In the genomic region with DNA sequence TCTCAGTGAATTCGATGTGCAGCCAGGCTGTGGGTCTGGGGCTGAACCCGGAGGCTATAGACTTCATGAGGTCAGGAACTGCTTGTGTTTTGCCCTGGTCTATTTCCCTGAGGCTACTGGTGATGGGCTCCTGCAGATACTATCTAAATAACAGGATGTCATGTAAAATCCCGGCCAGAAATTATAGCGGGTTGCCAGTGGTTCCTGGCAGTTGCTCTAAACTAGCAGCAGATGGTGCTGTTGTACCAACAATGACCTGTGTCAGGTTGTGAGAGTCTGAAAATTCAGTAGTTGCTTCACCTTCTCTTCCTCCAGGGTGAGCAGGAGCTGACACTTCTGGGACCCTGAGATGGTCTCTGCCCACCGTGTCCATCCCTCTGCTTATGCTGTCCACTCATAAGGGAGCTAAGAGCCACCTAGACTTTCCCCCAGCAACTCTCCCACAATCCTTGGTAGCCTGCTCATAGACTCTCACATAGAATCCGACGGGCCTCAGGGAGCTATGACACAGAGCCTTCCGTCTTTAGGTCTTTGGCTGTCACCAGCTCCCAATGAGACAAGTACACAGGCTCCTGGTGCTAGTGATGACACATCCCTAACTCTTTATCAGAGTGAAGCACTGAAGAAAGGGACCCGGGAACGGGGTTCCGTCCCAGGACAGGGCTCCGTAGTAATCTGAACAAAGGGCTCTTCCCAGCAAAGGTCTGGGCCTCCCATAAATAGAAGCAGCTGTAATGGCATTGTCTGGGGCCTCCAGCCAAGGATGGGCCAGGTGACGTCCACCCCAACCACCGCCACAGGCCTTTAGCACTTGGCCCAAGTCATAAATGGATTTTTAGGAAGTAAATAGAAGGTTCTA, we compare ENCODE assay signal across 8 mouse cellular contexts.
A peak's percentile ranks its signal among the peaks of the same experiment; 100 is the strongest.
DNase-seq lines count a peak whose midpoint lies in the region; ATAC-seq and TF ChIP-seq lines count a peak whose summit lies in the region.
"Had no signal": no experiment of that assay in that cellular context is flagged by ENCODE, and none has a peak within 500 bp of the region (broad histone marks: within the 10 kb centered on the region; RNA-seq: fewer than 3 reads in every experiment).

No protein-coding gene starts in this region.

- H3K4me2 ChIP-seq in forebrain, embryonic 15.5 days (replicated peaks): no peak overlapping the region
- H3K4me2 ChIP-seq in lung, postnatal 0 days (replicated peaks; ENCODE audit: low read depth, low read length): no peak overlapping the region
- H3K4me2 ChIP-seq: liver, embryonic 15.5 days had no signal

- H3K4me3 ChIP-seq in forebrain, embryonic 15.5 days: no peak overlapping the region
- no peak overlapping the region for H3K4me3 ChIP-seq in lung, postnatal 0 days (ENCODE audit: low read depth, low read length)
- H3K4me3 ChIP-seq: liver, embryonic 15.5 days had no signal

- TF ChIP-seq EP300 in lung, postnatal 0 days (IDR thresholded peaks at IDR 0.05): no peak

- no peak overlapping the region for H3K9ac ChIP-seq in forebrain, embryonic 15.5 days (replicated peaks)
- H3K9ac ChIP-seq in lung, postnatal 0 days (replicated peaks; ENCODE audit: low read depth): no peak overlapping the region
- H3K9ac ChIP-seq: liver, embryonic 15.5 days had no signal

- no peaks in the 10 kb centered on the region for H3K9me3 ChIP-seq in forebrain, embryonic 15.5 days
- H3K9me3 ChIP-seq in lung, postnatal 0 days (ENCODE audit: low read length): no peaks in the 10 kb centered on the region
- H3K9me3 ChIP-seq: liver, embryonic 15.5 days had no signal

- no peaks in the 10 kb centered on the region for H3K4me1 ChIP-seq in forebrain, embryonic 15.5 days
- H3K4me1 ChIP-seq in lung, postnatal 0 days (ENCODE audit: insufficient read depth, low read depth, low read length): no peaks in the 10 kb centered on the region
- H3K4me1 ChIP-seq: liver, embryonic 15.5 days had no signal

- no peak overlapping the region for H3K27ac ChIP-seq in forebrain, embryonic 15.5 days (replicated peaks)
- no peak overlapping the region for H3K27ac ChIP-seq in lung, postnatal 0 days (ENCODE audit: low read length)
- H3K27ac ChIP-seq: liver, embryonic 15.5 days had no signal

- peak; percentile 60 for ATAC-seq in cerebellum, adult (ENCODE audit: insufficient number of reproducible peaks, low FRiP score, low TSS enrichment)
- ATAC-seq in forebrain, embryonic 15.5 days (replicated peaks): peak; percentile 72
- peak; percentile 74 to 75 for ATAC-seq in hematopoietic stem cell, adult 5-6 weeks (replicated peaks in 1 of 2; ENCODE audit: insufficient read depth in 1 of 2, low FRiP score in 2 of 2, low TSS enrichment in 1 of 2, low read depth in 1 of 2, poor library complexity in 2 of 2, severe bottlenecking in 2 of 2)
- peak; percentile 53 for ATAC-seq in lung, postnatal 0 days

- WGBS in forebrain, embryonic 15.5 days: 65% methylated on average over 14 of the region's 14 CpGs
- WGBS in lung, postnatal 0 days: 65% methylated on average over 14 of the region's 14 CpGs

- no peaks in the 10 kb centered on the region for H3K27me3 ChIP-seq in forebrain, embryonic 15.5 days
- no peaks in the 10 kb centered on the region for H3K27me3 ChIP-seq in lung, postnatal 0 days (replicated peaks; ENCODE audit: insufficient read depth, low read length)
- H3K27me3 ChIP-seq: liver, embryonic 15.5 days had no signal

- H3K36me3 ChIP-seq in forebrain, embryonic 15.5 days: no peaks in the 10 kb centered on the region
- H3K36me3 ChIP-seq in lung, postnatal 0 days (ENCODE audit: insufficient read depth, low read length): no peaks in the 10 kb centered on the region
- H3K36me3 ChIP-seq: liver, embryonic 15.5 days had no signal

- peak; percentile 90 for TF ChIP-seq CTCF in lung, postnatal 0 days (IDR thresholded peaks at IDR 0.05)

- peak; percentile 61 for DNase-seq in R1 (ENCODE audit: low read depth, low spot score)
- DNase-seq in layer of hippocampus, adult 11-12 months (ENCODE audit: low spot score): peak; percentile 55
- peak; percentile 85 for DNase-seq in lung, postnatal 0 days (ENCODE audit: low spot score)
- peak; percentile 80 for DNase-seq in retina, postnatal 1 day
